Mouse (Mus musculus): ENCODE measurements around the gene Efna1. TPM values are rescaled to one million over a fixed set of nuclear protein-coding genes. Genes with fewer than 3 reads are reported as not detected.

The Efna1 gene
- total RNA-seq, 2 experiments from 2014 or later: 12.2 to 12.6 TPM

DNA sequence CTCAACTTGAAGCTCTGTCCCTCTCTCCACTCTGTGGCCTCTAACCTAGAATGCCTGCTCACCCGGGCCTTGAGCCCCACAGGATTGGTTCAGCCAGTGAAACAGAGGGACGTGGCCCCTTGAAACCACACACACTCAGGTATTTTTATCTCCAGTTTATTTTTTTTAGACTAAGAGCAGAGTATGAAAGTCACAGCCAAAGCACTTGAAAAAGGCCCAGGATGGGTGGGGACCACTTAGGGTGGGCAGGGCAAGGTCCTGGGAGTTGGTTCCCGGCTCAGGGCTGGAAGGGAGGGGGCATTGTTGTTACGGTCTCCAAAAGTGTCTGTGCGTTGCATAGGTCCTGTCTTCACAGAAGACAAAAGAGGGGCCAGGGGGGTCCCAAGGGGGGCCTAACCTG, 33.4 kb upstream of the Efna1 start:
- no peak for DNase-seq (ENCODE audit: low spot score in 2 of 2)

DNA sequence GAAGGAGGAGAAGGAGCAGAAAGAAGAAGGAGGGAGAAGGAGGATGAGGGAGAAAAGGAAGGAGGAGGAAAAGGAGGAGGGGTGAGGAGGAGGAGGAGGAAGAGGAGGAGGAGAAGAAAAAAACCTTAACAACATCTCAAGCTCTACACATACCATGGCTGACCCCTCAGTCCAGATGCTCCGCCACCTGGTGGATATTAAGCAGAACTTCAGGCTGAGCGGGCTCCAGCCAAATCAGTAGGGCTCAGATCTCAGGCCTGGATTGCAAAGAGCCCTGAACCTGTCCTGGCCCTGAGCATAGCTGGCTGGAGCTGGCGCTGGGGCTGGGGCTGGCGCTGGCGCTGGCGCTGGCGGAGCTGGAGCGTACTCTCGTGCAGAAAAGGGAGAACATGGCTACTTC, 27.1 kb upstream of the Efna1 start:
- DNase-seq (ENCODE audit: low spot score in 2 of 2): peak; percentile 61 to 63

DNA sequence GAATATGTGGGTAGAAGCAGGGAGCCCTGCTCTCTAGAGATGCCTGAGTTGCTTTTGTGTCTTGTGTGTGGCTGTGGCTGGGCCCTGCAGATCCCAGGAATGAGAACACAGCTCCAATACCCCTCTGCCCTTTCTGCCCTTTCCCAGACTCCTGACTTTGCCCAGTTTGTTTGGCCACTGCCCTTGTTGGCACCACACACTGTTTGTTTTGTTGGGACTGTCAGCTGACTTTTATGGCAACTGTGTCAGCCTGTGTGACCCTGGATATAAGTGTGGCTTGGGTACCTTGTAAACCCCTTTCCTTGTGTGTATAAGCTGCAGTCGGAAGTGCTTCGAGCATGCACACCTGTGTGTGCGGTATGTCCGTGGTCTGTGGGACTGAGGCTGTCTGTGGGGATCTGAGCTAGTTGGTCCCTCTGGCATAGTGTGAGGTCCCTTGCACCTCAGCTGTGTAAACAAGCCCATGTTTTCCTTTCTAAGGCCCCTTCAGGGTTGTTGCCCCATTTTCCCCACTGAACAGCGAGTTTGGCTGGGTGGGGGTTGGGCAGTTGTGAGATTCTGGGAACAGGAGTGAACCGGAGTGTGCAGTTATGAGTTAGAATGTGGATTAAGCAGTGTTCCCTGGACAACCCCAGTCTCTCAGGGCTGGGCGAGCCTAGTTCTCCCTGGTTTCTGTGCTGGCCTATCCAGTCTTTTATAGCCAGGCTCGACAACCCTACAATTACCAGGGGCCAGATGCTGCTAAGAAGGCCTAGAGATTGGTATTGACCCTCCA, 24.8 kb upstream of the Efna1 start:
- no peak for DNase-seq (ENCODE audit: low spot score in 2 of 2)

DNA sequence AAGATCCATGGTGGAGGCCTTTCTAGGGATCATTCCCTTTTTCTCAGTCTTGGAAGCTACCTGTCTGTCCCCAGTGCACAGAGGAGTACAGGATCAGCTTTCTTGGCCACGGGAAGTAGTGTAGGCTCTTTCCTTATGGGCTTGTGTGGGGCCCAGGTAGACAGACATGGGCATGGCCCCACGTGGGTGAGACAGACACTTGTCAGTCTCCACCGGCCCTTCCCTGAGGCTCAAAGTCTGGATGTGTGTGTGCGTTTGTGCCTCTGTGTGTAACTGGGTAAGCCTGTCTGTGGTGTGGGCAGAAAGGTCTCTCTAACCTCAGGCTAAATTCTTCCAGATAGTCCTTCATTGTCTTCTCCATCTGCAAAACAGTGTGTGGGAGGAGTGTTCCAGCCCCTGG, 24.2 kb upstream of the Efna1 start:
- no peak for DNase-seq (ENCODE audit: low spot score in 2 of 2)

DNA sequence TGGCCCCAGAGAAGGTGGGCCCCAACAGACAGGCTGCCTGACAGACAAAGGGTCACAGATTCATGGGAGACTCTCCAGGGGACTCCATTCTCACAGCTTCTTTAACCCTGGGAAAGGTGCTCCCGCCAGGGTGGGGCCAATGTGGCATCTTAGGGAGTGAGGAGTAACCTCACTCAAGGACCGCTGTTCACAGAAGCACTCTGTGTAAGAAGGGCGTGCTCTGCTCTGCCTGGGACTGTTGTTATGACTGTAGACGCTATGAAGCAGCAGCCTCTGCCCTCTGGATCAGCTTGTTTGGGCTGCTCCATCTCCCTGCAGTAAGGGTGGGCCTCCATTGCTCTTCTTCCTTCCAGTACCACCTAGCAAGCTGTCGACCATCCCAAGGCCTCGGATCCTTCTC, 23.5 kb upstream of the Efna1 start:
- DNase-seq (ENCODE audit: low spot score in 2 of 2): no peak

DNA sequence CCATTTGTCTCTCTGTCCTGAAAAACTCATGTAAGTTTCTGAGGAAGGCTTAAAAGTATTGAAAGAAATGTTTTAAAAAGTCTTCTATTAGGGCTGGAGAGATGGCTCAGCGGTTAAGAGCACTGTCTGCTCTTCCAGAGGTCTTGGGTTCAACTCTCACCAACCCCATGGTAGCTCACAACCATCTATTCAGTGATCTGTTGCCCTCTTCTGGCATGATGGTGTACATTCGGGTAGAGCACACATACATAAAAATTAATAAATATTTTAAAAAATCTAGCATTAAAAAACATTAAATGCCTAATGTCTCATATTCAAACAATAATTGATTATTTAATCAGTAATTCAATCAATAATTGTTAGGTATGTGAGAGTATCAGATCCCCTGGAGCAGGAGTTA, 19.6 kb upstream of the Efna1 start:
- DNase-seq (ENCODE audit: low spot score in 2 of 2): no peak

DNA sequence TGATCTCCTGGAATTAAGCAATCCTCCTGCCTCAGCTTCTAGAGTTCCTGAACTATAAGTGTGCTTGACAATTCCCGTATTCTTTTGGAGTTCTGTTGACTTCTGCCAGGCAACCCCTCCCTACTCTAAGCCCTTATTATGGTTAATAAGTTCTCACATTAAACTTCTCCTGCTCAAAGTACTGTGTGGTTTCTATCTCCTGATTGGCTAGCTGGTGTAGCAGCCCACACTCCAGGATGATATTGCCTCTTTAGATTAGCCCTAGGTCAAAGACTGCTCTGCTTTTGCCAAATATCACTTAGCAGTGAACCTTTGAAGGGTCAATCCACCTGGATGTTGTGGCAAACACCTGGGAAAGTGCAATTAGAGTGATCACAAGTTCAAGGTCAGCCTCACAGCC, 19.1 kb upstream of the Efna1 start:
- no peak for DNase-seq (ENCODE audit: low spot score in 2 of 2)

DNA sequence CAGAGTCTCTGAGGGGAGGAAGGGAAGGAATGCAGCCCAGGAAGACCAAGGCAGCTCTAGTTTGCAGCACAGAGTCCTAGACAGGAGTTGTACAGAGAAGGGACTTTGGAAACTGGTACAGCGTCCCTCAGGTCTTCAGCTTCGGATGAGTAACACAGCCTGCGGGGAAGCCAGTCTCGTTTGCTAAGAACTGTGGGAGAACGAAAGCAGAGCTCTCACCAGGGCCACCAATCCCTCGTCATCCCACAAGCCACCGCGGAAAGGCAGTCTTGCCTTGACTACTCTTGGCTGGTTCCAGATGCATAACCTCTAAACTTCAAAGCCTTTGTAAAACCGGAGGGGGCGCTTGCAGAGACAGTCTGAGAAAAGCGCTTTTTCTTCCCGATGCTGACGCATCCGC, 18.6 kb upstream of the Efna1 start:
- no peak for DNase-seq (ENCODE audit: low spot score in 2 of 2)

DNA sequence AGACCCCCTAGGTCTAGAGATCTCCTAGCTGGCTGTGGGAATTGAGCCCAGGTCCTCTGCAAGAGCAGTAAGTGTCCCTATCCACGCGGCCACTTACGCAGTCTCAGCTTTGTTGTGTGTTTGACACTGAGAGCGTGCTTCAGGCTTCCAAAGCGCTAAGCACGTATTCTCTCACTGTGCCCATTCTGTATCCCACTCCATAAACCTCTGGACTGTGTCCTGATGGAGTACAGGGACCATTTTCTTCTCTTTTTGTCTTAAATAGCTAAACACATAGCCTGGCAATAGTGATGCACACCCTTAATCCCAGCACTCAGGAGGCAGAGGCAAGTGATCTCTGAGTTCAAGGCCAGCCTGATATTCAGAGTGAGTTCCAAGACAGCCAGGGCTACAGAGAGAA, 18.0 kb upstream of the Efna1 start:
- no peak for DNase-seq (ENCODE audit: low spot score in 2 of 2)

DNA sequence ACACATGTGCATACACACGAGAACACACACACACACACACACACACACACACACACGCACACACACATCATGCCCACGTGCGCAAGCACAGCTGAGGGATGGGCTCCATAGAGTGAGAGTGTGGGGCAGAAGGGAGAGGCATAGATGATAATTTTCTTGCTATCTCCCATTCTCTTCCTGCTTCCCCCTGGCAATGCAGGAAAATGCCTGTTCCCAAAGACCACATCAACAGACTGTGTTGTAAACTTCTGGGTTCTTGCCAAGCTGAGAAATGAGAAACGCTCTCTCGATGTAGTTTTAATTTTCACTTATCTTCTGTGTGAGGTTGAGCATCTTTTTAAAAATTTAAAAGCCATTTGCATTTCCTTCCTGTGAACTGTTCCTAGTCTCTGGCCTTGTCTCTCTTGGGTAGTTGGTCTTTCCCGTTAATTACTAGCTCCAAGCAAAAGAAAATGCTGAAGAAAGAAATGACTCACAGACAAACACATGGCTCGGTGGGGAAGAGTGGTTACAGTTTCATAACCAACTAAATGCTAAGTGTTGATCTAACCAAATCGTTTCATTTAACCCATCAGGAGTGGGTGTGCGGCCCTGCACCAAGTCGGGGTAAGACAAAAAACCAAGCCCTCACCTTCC, 15.9 kb upstream of the Efna1 start:
- DNase-seq (ENCODE audit: low spot score in 2 of 2): no peak

DNA sequence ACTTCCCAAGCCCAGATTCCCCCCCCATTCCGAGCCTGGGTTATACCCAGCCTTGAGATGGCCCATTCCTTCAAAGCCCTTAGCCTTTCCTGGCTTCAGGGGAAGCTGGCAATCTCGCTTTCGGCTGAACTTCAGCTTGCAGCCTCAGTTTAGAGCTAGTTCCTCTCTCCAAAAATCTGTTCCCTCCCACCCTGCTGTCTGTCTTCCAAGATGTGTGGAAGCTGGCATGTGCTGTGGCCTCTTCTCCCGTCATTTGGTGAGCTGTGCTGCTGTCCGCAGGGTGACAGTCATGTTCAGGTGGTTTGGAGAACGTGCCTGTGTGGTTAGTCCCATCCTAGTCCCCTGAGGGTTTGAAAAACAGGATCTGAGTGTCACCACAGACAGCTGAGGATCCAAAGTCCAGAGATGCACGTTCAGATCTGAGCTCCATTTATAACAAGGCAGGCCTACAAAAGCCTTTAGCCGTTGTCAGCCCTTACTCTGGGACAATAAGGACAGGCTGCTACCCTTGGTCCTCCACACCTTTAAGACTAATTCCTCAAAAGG, 14.8 kb upstream of the Efna1 start:
- no peak for DNase-seq (ENCODE audit: low spot score in 2 of 2)

DNA sequence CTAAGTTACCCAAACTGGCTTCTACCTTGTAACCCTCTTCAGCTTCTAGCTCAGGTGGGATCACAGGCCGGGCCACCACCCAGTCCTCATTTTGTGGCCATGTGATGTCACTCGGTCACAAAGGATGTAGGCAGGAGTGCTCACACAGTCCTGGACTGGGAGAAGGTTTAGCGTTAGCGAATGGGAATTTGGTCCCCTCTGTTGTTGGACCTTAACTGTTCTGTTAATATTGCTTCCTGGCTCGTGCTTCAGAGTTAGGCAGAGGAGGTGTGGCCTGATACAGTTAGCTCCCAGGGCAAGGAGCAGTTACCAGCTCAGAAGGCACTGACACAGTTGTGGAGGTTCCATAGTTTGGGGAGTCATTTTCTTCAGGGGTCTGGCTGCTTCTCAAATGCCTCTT, 13.3 kb upstream of the Efna1 start:
- DNase-seq (ENCODE audit: low spot score in 2 of 2): no peak

DNA sequence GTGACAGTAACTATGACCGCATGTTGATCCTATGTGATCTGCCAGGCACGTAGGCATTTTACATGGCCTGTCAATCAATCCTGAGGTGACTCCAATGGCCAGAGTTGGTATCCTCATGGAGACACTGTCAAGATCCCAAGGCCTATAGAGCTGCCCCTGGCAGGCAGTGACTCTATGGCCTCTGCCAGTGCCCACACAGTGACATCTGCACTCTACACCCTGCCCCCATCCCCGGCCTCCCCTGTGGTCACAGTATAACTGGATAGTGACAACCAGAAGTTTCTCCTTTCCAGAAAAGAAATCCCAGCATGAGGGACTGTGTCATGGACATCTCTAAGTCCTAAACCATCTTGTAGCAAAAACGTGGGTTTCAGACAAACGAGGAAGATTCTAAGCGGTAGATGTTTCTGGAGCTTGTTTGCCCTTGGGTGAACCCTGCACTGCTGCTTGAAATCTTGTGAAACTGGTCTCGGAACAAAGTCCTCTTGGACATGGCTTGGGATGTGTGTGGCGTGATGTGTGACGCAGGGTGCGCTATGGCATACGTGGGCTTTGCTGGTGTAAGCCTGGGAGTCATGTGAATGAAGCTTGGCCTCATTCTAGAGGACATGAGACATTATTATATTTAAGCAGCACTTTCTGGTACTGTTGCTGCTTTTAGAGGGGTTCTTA, 12.4 kb upstream of the Efna1 start:
- DNase-seq (ENCODE audit: low spot score in 2 of 2): no peak

DNA sequence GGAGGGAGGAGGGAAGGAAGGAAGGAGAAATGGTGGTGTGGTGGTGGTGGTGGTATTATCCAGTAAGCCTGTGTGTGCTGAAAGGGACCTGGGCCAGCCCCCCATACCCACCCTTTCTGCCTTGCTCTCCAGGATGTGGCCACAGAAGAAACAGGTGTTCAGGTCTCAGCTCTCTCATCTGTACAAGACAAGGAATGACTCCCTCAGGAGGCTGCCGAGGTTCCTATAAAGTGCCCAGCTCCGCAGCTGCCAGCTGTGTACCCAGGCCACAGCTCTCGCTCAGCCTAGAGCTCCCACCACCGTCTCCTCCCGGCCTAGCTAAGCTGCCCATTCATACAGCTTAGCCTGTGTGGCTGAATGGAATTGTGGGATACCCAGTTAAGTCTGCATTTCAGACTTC, 11.4 kb upstream of the Efna1 start:
- no peak for DNase-seq (ENCODE audit: low spot score in 2 of 2)

DNA sequence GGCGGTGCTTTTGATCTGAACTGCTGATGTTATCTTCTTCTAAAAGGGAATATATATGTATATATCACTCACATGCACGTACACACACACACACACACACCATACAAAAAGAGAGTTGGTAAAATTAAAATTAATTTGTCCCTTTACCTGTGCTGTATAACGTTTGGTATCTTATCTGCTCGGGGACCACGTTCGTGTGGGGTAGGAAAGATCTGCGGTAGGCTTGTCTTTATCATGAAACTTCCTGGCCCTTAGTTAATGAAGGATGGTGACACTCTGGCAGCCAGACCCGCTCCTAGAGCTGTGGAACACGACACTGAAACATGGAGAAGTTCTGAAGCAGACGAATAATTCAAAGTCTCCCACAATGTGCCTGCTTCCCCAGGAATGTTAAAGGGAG, 10.9 kb upstream of the Efna1 start:
- no peak for DNase-seq (ENCODE audit: low spot score in 2 of 2)

DNA sequence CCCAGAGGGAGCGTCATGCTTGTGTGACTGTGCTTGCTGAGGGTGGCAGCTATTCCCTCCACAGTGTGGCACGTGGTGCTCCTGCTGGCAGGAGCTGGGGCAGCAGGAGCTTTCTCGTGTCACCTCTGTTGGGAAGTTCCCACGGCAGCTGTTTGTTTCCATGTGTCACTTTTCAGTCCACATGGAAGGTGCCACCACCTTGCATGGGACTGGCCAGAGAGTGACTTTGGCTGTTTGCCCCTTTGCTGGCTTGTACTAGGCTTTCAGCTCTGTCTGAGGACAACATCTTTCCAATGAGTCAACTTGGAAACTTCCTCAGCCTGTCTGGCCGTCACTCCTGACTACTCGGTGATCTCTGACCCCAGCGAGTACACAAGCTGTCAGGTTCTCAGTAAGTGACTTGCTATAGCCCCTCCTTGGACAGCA, 7.6 kb upstream of the Efna1 start:
- no peak for DNase-seq (ENCODE audit: low spot score in 2 of 2)

DNA sequence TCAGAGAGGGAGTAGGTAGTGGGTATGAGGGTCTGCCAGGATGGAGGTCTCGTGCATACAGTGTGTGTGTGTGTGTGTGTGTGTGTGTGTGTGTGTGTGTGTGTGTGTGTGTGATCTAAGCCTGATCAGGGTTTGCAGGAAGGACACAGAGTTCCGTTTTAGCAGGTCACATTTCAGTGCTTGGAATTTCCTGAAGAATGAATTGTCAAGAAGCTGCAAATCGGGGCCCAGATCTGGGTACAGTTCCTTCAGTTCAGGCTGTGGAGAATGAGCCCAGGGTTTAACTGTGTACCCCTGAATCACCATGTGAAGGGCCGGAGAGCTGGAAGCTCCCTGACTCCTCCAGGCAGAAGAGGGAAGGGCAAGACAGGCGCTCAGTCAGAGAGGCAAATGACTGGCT, 6.3 kb upstream of the Efna1 start:
- DNase-seq (ENCODE audit: low spot score in 2 of 2): no peak

DNA sequence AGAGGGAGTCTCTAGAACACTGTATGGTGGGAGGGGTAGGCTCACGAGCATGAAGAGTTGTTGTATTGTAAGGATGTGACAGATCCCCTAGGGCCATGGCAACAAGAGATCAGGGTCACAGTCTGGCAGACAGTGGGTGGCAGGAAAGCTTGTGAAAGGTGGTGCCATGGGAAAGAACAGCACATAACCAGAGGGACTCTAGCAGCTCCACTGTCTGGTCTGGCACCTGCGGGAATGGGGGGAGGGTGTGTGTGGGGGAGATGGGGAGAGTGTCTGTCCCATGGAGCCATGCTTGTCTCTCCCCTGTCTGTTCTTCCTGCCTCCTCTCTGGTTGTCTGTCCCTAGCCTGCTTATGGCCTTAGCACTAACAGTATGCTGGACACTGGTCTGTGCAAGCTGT, 4.6 kb upstream of the Efna1 start:
- no peak for DNase-seq (ENCODE audit: low spot score in 2 of 2)

DNA sequence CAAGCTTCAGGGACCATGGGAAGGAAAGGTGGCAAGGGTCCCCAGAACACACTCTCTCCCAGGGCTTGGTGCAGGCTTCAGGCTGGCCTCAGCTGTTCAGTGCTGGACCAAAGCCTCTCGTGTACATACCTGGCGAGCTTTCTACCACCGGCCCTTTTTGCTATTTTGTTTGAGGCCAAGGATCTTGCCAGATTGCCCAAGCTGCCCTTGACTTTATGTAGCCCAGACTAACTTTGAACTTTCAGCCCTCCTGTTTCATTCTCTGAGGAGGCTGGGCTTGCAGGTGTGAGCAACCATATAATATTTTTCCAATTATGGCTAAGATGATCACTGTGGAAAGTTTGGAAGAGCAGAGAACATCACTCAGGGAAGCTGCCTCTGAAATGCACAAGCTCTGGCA, 3.3 kb upstream of the Efna1 start:
- no peak for DNase-seq (ENCODE audit: low spot score in 2 of 2)

DNA sequence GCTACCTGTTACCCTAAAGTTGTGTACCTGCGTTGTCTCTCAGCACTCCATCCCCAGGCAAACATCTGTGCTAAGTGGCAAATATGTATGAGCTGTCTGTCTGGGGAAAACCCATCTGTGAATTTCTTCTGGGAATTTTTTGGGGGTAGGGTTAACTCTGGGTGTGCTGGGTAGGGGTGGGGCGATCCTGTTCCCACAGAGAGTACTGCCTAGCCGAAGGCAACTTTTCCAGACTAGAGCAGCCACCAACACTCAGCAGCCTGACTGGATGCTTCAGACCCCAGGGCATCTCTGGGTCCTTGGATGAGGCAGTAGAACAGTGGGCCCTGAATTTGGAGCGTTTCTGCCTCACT, 1.3 kb upstream of the Efna1 start:
- no peak for DNase-seq (ENCODE audit: low spot score in 2 of 2)

DNA sequence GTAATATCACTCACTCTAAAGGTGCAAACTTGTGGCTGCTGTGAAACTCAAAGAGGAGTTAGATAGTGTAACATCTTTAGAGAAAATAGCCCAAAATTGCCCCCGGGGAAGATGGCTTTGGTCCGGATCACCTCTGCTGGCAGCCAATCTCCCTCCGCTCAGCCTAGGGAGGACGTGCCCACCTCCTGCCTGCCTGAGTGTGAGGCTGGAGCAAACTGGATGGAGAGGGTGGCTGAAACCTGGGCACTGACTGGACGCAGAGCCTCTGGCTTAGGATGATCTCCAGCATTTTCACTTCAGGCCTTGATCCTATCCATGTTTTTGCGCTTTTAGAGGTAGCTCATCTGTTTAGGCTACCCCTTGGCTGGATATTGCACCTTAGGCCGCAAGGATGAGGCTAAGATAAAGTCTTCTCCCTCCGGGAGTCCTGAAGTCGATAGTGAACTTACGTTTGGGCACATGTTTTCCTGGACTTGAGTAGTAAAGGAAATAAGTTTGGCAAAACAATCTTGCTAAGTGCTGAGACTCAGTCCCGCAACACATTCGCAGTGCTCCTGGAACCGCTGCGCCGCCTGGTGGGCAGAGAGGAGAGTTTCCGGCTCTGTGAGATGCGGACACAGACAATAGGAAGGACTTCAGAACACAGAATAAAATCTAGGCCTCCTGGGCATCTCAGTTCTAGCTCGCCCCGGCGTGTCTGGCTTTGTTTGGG, 793 bp upstream of the Efna1 start:
- DNase-seq (ENCODE audit: low spot score in 2 of 2): peak; percentile 83 to 91

Measured in adrenal gland, adult 18-20 months (tissue).